Mouse (Mus musculus) cortical plate, adult 2 months (tissue): Measurements from ENCODE around the gene Sobp.

Source experiments
- CTCF ChIP-seq: fragments of 200-500 bp; IDR thresholded peaks from 2 replicates; pipeline ENCODE4 v1.5.1; 2011; ENCODE audit warnings: mild to moderate bottlenecking, control low read depth, low read length; ENCODE audit not compliant: insufficient read depth; ENCODE audit errors: extremely low read depth
- POLR2A ChIP-seq: fragments of 200-500 bp; IDR thresholded peaks from 2 replicates; pipeline ENCODE4 v1.6.1; 2011; ENCODE audit warnings: mild to moderate bottlenecking, low read length, control low read depth; ENCODE audit not compliant: insufficient read depth; ENCODE audit errors: extremely low read depth

DNA sequence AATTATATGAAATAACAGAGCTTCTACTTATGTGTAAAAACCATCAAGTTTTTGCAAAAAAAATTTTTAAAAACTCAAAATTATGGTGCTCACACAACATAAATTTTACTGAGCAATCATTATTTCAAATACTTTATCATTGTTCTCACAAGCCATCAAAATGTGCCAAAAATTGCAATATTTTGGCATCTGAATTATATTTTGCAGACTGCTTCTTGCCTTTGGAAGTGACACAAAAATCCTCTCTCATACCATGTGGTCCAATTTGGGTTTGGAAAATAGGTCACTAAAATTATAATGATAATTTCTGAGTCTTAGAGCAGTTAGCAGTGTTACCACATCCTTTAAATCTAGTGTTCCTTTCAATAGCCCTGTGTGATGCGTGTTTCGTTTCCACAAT is 9.9 kb downstream of the Sobp start:
- TF ChIP-seq CTCF (no peak), POLR2A (no peak)
